Mouse (Mus musculus) small intestine, adult 2 months (tissue): ENCODE results near the gene Lcmt1. TPM values are rescaled to one million over a fixed set of nuclear protein-coding genes. Genes with fewer than 3 reads are reported as not detected.

Experiments
- H3K27ac ChIP-seq: fragments of 200-500 bp; 2 replicates; pipeline ENCODE4 v1.5.1; 2012; ENCODE audit warnings: low read depth, low read length, control low read depth, inconsistent platforms; ENCODE audit not compliant: insufficient read depth
- H3K27me3 ChIP-seq: fragments of 200-500 bp; 2 replicates; pipeline ENCODE4 v1.6.1; 2012; ENCODE audit warnings: mild to moderate bottlenecking, moderate library complexity, low read length, inconsistent platforms; ENCODE audit not compliant: control insufficient read depth, insufficient read depth
- H3K36me3 ChIP-seq: fragments of 200-500 bp; 2 replicates; pipeline ENCODE4 v1.6.1; 2012; ENCODE audit warnings: mild to moderate bottlenecking, low read length, control low read depth, inconsistent platforms; ENCODE audit not compliant: control insufficient read depth, insufficient read depth
- H3K4me1 ChIP-seq: fragments of 200-500 bp; 2 replicates; pipeline ENCODE4 v1.6.1; 2012; ENCODE audit warnings: low read length, inconsistent platforms, mixed read lengths; ENCODE audit not compliant: control insufficient read depth, insufficient read depth, insufficient read length
- H3K4me3 ChIP-seq: fragments of 200-500 bp; 2 replicates; pipeline ENCODE4 v1.5.1; 2012; ENCODE audit warnings: low read depth, mild to moderate bottlenecking, control low read depth, inconsistent platforms, low read length, moderate library complexity
- CTCF ChIP-seq: fragments of 200-500 bp; IDR thresholded peaks from 2 replicates; pipeline ENCODE4 v1.5.1; 2012; ENCODE audit warnings: low read depth, mild to moderate bottlenecking, control low read depth, inconsistent platforms, low read length, moderate library complexity, mixed read lengths; ENCODE audit not compliant: insufficient replicate concordance, insufficient read length; ENCODE audit errors: extremely low read depth
- POLR2A ChIP-seq: fragments of 200-500 bp; IDR thresholded peaks from 2 replicates; pipeline ENCODE4 v1.6.1; 2012; ENCODE audit warnings: low read depth, mild to moderate bottlenecking, control low read depth, inconsistent platforms, low read length, moderate library complexity
- WGBS: fragments of 180-500 bp; shearing (Covaris S2); methylation state at CpG from one replicate; pipeline ENCODE4 v1.1.7; 2018; 5-methylcytosine and 5-hydroxymethylcytosine counted together
- polyA plus RNA-seq: library from polyadenylated mRNA; depleted of rRNA; stranded (reverse); fragments of >200 nt; gene quantifications from 2 replicates; pipeline ENCODE4 v1.2.3, GENCODE M21; 2012

Gene Lcmt1
- polyA plus RNA-seq, 1 experiment, result 21.5 TPM

DNA sequence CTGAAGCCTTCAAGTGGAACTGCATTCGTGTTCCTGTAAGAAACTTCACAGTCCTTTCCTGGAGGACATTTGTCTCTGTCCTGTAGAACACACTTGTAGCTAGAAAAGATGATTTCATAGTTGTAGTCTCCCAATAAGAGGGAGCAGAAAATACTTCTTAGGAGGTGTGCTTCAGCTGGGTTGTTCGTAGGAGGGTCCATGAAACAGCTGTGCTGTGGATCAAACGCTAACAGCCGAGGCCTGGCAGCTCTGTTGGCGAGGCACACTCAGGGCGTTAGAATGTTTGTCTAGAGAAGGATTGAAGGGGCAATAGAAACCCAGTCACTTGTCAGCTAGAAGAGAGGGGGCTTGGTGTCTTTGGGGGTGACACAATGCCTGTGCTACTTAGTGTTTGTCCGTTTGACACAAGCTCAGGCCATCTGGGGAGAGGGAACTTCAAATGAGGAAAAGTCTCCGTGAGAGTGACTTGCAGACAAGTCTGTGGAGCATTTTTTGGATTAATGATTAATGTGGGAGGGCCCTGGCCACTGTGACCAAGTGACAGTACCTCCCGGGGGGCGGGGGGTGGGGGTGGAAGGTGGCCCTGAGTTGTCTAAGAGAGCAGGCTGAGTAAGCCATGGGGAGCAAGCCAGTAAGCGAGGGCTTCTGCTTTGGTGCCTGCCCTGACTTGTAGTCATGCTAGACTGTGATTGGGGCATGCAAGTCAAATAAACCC is 16.3 kb downstream of the Lcmt1 start:
- peaks cover 21% of the 10 kb centered on the region; the same call in 1 of the 2 replicates for H3K4me1 ChIP-seq
- 34% methylated on average over 11 of the region's 11 CpGs for WGBS
- TF ChIP-seq POLR2A (no peak), CTCF (no peak)
- no peak overlapping the region for H3K4me3 ChIP-seq
- peak overlapping the region; percentile 53 for H3K27ac ChIP-seq
- H3K27me3 ChIP-seq, result no peaks in the 10 kb centered on the region
- peaks cover 11% of the 10 kb centered on the region for H3K36me3 ChIP-seq

- H3K27ac ChIP-seq, result no peak overlapping the region
- peaks cover 19% of the 10 kb centered on the region; the same call in 1 of the 2 replicates for H3K4me1 ChIP-seq
- H3K36me3 ChIP-seq, result peaks cover 13% of the 10 kb centered on the region
- H3K27me3 ChIP-seq, result no peaks in the 10 kb centered on the region
- TF ChIP-seq CTCF (no peak), POLR2A (no peak)
- WGBS, result 89% methylated on average over 6 of the region's 6 CpGs
- no peak overlapping the region for H3K4me3 ChIP-seq
Measured at GRCm38 (mm10) chr7:123389686-123390280, 20.2 kb downstream of the Lcmt1 start.

GRCm38 (mm10) chr7:123394271-123394670 is 24.7 kb downstream of the Lcmt1 start:
- WGBS, result 35% methylated on average over 6 of the region's 6 CpGs
- TF ChIP-seq CTCF (no peak), POLR2A (no peak)
- Histone ChIP-seq H3K27ac (no peak overlapping the region), H3K4me1 (peaks cover 21% of the 10 kb centered on the region), H3K4me3 (no peak overlapping the region), H3K36me3 (peaks cover 5% of the 10 kb centered on the region; the same call in 1 of the 2 replicates), H3K27me3 (no peaks in the 10 kb centered on the region)

DNA sequence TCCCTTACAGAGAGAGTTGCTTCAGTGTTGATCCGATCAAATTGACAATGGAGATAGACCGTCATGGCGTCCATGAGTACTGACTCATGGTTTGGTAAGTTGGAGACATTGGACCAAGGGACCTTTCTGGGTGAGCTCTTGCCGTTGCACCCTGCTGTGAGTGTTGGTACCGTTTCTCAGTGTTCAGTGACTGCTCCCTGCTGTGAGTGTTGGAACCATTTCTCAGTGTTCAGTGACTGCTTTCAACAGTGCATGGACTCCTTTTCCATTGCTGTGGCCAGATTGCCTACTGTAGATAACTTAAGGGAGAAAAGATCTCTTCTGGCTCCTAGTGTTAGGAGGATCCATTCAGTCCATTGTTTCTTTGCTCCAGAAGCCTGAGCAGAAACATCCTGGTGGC is 27.3 kb downstream of the Lcmt1 start:
- 86% methylated on average over 5 of the region's 5 CpGs for WGBS
- H3K36me3 ChIP-seq, result peaks cover 10% of the 10 kb centered on the region
- H3K27ac ChIP-seq, result peak overlapping the region; percentile 73
- no peak overlapping the region for H3K4me3 ChIP-seq
- no peak for TF ChIP-seq CTCF
- no peak for TF ChIP-seq POLR2A
- H3K27me3 ChIP-seq, result no peaks in the 10 kb centered on the region
- H3K4me1 ChIP-seq, result peaks cover 21% of the 10 kb centered on the region

DNA sequence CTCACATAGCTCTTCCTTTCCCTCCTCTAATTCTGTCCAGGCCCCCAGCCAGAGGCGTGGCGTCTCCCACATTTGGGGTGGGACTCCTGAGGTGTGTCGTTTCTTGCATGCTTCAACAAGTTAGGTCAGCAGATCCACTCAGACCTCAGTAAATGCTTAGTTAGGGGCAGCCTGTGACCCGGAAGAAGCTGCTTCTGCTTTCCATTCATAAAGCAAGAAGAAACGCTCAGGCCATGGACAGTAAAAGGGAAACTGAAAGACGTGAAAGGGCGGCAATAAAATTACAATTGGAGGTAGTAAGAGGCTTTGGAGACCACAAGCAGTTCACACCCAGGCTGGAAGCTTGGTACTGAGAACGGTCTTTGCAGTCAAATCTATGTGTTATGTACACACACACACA is 27.8 kb downstream of the Lcmt1 start:
- no peaks in the 10 kb centered on the region for H3K27me3 ChIP-seq
- peaks cover 21% of the 10 kb centered on the region for H3K4me1 ChIP-seq
- 18% methylated on average over 8 of the region's 8 CpGs for WGBS
- TF ChIP-seq CTCF (no peak), POLR2A (no peak)
- H3K36me3 ChIP-seq, result peaks cover 14% of the 10 kb centered on the region
- no peak overlapping the region for H3K4me3 ChIP-seq
- peak overlapping the region; percentile 73 for H3K27ac ChIP-seq

- H3K27me3 ChIP-seq, result no peaks in the 10 kb centered on the region
- 76% methylated on average over 8 of the region's 8 CpGs for WGBS
- no peak for TF ChIP-seq CTCF
- TF ChIP-seq POLR2A, result no peak
Measured at GRCm38 (mm10) chr7:123397931-123398330, 28.3 kb downstream of the Lcmt1 start.

GRCm38 (mm10) chr7:123398828-123399227 is 29.2 kb downstream of the Lcmt1 start:
- H3K36me3 ChIP-seq, result peaks cover 22% of the 10 kb centered on the region
- WGBS, result 27% methylated on average over 7 of the region's 7 CpGs
- TF ChIP-seq CTCF (peak; percentile 35; the same call in 1 of the 2 replicates), POLR2A (no peak)
- no peak overlapping the region for H3K27ac ChIP-seq
- H3K27me3 ChIP-seq, result no peaks in the 10 kb centered on the region
- H3K4me1 ChIP-seq, result peaks cover 18% of the 10 kb centered on the region
- H3K4me3 ChIP-seq, result no peak overlapping the region

More at GRCm38 (mm10) chr7:123397931-123398330, 28.3 kb downstream of the Lcmt1 start:
- no peak overlapping the region for H3K4me3 ChIP-seq
- H3K4me1 ChIP-seq, result peaks cover 21% of the 10 kb centered on the region
- peak overlapping the region; percentile 73; the same call in 1 of the 2 replicates for H3K27ac ChIP-seq
- H3K36me3 ChIP-seq, result peaks cover 18% of the 10 kb centered on the region
